Mouse (Mus musculus) left cerebral cortex, postnatal 36 days (tissue): ENCODE measurements around the gene Lama4. TPM values are rescaled to one million over a fixed set of nuclear protein-coding genes. Genes with fewer than 3 reads are reported as not detected.

ENCODE experiments used
- DNase-seq, 2 experiments: peaks; one replicate each; pipeline ENCODE4 v3.0.0; 2021 to 2022; ENCODE audit warnings: low spot score in 2 of 2, mixed read lengths in 1 of 2
- intact Hi-C: fragments of 180-260 bp; cut with DNase I; formaldehyde crosslinking; loops from one replicate; pipeline ENCODE4 v1.15.1; 2025
- total RNA-seq, 2 experiments: library from RNA; stranded (reverse); gene quantifications; 2 replicates each; pipeline ENCODE4 v1.2.3; 2021

Lama4 gene
- total RNA-seq, 2 experiments from 2014 or later = 10.1 to 13.0 TPM

DNA sequence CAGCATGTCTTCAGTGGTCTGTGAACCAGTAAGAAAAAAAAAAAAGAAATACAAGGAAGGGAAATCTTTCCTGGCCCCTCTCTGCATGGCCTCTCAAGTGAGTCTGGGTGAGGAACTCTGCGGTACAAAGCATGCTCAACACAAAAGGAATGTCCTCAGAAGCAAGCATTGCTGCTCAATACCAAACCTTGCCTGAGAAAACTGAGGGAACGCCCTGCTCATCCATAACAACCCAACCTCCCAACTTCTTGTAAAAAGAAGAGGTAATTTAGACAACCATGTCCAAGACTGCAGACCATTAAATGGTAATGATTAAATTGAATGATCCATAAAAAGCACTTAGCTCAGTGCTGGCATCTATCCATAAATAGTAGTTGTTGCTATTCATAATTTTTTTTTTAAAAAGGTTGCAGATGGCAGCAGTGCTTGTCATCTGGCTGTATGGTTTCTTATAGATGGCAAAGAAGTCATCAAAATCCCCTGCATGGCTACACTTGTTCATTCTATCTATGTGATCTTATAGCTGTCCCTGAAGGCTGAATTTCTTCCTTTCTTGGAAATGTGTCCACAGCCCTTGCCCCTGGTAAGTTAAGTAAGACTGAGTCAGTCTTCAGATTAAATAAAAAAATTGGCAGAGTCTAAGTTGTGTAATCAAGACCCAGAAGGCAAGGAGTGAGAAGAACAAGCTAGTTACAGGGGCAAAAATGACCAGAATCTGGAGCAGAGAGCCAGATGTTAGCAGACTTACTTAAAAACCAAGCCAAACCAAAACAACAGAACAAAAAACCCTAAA is 28.5 kb downstream of the Lama4 start:
- intact Hi-C loops = no loop called here
- DNase-seq = no peak

DNA sequence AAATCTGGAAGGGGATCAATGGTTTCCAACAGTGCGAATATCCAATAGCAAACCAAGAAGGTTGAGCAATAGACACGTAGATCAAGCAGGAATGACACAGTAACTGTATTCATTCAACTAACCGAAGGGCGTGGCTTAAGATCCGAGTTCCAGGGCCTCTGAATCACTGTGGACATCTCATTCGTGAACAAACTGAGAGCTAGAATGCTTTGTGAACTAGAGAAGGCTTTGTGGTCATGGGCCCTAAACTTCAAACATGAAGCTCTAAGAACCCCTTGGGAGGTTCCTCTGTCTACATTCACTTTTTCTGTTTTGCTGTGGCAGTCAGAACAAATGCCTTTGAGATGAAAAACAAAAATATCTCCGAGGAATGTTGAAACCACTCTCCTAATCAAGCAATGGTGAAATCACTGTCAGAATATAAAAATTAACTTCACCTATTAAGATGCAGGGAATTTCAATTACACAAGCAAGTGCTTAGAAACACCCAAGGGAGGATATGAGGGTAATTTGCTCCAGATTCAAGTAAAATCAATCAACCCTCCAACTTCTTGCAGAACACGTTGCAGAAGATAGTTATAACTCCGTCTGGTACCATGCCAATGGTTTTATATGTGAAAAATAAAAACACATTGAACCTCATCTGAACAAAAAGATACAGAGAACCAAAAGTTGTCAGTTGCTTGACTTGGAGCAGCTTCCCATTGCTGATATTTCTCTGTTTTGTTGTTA is 29.6 kb downstream of the Lama4 start:
- intact Hi-C loops = no loop called here

DNA sequence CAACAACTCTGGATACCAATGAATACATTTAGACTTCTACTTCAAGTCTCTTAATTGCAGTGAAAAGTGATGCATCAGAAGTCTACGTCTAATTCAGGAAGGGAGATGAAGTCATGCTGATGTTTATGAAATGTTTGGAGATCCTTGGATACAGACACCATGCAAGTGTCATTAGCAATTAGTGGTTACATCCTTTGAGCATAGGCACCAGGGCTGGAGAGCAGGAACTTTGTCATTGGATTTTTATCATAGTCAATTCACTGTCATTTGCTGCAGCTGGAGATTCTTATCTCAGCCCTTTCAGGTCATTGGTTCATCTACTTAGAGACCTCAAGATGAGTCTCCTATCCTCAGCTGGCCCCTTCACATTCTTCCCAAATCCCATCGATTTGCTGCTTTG is 30.6 kb downstream of the Lama4 start:
- intact Hi-C loops = no loop called here
- no peak for DNase-seq

More for the DNA sequence above, 29.6 kb downstream of the Lama4 start:
- DNase-seq = no peak

DNA sequence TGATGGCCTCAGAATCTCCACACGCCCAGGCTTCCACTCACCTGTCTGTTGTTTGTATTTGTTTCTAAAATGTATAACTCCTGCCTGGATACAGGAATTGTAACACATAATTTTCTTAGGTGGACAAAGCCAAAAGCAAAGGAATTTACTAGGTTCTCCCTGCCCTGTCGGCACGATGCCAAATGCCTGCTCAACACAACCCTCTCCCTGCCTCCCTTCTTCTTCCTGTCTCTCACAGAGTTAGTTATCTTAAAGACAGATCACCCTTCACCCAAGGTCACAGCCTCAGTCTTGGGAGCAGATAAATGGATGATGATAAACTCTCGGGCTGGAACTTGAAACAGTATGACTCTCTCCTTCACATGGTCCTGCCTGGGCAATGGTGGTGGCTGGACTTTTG is 35.6 kb downstream of the Lama4 start:
- intact Hi-C loops = no loop called here

DNA sequence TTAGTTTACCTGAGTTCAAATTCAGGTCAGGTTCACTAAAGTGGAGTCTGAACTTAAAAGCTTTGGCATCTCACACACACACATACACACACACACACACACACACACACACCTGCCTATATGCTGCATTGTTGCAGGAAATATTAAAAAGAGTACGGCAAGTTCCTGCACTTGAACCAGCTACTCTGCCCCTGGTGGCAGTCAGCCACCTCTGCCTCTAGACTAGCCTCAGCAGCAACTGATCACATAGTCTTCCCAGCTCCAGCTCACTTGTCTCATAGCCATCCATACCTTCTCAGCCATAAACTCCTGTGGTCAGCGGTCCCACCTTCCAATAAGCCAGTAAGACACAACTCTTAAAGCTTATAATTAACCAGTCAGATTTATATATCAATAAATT is 37.2 kb downstream of the Lama4 start:
- intact Hi-C loops = no loop called here
- no peak for DNase-seq

More for the DNA sequence above, 35.6 kb downstream of the Lama4 start:
- DNase-seq = no peak

DNA sequence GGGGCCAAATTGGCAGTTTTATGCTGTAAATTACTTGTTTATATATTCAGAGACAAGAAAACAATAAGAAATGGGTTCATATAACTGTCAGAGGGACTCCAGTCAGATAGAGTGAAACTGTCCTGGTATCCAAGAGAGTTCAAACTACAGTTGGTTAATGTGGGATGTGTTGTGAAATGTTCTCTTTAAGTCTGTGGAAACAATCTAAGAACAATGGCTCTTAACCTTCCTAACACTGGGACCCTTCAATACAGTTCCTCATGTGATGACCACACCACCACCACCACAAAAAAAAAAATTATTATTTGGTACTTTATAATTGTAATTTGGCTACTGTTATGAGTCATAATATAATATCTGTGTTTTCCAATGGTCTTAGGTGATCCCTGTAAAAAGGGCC is 38.2 kb downstream of the Lama4 start:
- intact Hi-C loops = no loop called here
- DNase-seq = no peak

DNA sequence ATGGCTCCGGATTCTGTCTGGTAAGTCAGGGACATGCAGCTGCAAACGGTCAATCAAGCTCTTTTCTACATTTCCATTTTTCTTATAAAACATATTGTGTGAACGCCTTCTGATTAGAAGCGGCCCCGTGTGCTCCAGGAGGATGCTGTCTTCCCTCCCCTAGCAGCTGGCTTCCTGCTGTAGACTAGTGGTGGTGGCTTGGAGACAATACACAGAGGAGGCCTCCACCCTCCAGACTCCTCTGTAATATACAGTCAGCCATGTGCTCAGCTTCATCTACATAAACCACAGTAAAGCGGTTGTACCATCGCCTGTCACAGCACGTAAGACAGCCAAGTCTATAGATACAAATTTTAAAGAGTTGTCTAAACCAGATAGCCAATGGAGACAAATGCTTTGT is 40.2 kb downstream of the Lama4 start:
- intact Hi-C loops = no loop called here
- DNase-seq = no peak

DNA sequence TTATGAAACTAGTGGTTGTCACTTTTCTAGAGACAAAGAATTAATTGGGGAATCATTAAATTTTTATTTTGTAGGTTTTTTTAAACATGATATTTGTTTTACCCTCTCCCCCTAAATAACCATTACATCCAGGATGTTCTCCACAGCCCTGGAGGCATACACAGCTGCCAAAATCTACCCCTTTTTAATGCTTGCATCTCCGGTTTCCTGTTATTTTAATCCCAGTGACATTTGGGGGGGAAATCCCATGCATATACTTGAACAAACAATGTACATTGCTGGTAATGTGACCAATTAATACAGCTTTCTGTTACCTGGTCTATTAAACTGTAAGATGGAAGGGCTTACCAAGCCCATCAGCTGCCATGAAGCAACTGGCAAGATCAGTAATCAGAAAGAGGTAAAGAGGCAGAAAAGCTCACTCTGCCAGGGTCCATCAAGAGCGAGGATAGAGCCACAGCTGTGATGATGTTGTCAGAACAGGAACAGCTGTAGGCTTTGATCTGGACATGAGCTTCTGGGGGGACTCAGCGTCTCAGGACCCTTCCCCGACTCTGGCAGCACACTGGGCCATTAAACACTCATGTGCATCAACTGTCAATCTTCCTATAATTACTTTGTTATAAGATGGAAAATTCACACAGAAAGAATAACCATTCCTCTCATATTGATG is 41.3 kb downstream of the Lama4 start:
- intact Hi-C loops = no loop called here
- no peak for DNase-seq

DNA sequence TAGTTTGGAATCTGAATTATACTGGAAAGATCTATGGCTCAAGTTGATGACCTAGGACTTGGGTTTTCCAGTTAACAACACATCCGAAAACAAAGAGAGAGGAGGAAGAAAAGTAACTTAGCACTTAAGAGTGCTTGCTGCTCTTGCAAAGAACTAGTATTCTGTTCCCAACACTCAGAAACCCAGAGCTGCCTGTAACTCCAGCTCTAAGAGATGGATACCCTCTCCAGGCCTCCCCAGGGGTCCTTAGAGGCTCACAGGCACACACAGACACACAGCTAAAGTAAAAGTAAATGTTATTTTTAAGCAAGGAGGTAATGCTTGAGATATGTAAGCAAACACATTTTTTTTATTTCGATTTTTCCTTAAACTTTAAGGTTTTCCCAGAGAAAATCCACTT is 49.5 kb downstream of the Lama4 start:
- no peak for DNase-seq
- intact Hi-C loops = no loop called here

DNA sequence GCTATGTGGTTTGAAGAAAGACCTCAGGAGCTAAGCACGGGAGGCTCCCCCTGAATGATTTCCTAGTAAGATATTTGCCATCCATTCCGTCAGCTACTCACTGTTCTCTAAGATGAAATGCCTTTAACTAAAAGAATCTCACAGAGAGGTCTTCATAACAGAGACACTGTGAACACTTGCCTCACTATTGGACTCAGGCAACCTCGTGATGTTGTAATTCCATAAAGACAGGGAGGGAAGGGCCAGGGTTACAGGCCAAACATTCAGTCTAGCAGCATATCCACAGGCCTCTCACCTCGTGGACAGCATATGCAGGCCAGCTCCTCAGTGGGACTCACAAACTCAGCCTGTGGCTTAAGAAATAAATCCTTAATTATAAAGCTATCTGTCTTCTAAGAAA is 52.7 kb downstream of the Lama4 start:
- no peak for DNase-seq
- intact Hi-C loops = no loop called here

DNA sequence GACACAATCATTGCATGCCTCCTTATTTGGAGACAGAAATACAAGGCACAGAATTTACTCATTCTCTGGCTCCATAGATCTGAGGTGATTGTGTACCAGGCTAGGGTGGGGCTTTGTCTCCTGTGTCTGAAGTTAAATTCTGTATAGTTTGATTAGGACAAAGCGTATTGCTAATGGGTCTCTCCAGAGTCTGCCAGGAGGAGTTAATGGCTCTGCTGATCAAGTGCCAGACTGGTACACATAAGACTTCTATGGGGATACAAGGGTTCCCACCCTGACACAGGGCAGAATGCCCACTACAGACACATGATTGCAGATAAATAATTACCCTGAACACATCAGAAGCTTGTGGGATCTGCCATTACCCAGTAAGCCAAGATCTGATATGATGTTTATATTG is 53.3 kb downstream of the Lama4 start:
- no peak for DNase-seq
- intact Hi-C loops = no loop called here

DNA sequence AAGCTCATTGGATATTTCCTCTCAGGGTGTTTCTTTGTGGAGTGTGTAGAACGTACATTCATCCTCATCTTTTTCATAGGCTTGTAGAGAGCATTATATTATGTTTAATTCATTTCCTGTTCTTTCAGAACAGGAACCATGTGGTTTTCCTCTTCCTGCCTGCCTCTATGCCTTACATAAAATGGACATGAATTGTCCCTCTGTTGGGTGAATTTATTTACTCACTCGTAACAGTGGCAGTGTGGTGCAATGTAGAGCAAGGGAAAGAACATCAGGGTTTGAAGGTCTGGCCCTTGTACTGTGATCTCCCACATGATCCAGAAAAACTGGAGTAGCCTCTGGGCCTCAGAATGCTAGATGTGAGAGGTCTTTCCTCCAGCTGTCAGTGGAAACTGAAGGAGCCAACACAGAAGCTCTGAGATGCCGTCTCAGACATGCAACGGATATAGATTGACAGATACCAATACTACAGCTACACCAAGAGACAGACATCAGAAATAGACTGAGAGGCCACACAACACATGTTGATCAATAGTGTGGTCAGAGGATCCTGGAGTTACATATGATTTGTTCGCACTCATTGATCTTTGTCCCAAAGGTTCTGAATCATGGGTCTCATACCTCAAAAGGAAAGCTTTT is 58.4 kb downstream of the Lama4 start:
- DNase-seq = no peak
- intact Hi-C loops = no loop called here

DNA sequence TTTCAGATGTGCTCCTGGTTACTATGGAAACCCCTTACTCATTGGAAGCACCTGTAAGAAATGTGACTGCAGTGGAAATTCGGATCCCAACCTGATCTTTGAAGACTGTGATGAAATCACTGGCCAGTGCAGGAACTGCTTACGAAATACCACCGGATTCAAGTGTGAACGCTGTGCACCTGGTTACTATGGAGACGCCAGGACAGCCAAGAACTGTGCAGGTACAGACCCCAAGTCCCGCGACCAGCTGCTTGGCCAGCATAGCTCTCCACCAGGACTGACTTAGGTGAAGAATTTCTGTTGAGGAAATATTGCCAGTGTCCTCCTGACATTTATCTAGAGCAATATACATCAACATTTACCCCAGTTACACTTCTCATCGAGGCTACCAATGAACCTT is 61.2 kb downstream of the Lama4 start:
- intact Hi-C loops = loop anchor here (5.0 kb wide), 1 partner anchor 144 kb away; no protein-coding TSS in a partner anchor
- no peak for DNase-seq

DNA sequence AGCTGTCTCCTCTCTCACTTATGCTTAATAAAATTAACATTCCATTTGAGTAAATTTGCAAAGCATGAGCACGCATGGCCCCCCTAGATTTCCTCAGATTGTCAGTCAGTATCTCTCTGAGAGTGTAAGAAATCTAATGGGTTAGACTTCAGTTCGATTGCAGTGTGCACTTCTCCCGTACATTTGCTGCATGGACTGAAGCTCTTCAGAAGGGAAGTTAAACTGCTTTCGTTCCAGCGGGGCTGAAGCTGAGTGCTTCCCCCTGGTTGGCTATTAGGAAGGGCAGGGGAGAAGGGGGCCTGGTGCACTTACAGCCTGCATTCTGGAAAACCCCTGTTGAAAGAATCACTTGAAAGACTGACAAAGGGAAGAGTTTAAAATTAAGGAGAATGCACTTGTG is 61.7 kb downstream of the Lama4 start:
- intact Hi-C loops = loop anchor here (5.0 kb wide), 1 partner anchor 145 kb away; no protein-coding TSS in a partner anchor
- no peak for DNase-seq

DNA sequence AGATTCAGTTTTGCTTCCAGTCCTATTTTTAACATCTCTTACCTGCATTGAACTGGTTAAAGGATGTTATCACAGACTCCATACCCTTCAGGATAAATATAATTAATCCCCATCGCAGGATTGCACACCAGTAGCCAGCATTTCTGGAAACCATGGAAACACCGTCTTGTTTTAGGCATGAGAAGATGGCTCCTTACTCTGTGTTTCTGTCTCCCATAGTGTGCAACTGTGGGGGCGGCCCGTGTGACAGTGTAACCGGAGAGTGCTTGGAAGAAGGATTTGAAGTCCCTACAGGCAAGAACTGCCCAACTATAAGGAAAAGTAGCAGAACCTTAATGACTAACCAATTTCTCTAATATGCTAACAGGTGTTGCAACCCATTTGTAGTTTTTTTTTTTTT is 63.1 kb downstream of the Lama4 start:
- intact Hi-C loops = loop anchor here (5.0 kb wide), 1 partner anchor 146 kb away; no protein-coding TSS in a partner anchor
- peak in 1 of 2 experiments; percentile 21 for DNase-seq

DNA sequence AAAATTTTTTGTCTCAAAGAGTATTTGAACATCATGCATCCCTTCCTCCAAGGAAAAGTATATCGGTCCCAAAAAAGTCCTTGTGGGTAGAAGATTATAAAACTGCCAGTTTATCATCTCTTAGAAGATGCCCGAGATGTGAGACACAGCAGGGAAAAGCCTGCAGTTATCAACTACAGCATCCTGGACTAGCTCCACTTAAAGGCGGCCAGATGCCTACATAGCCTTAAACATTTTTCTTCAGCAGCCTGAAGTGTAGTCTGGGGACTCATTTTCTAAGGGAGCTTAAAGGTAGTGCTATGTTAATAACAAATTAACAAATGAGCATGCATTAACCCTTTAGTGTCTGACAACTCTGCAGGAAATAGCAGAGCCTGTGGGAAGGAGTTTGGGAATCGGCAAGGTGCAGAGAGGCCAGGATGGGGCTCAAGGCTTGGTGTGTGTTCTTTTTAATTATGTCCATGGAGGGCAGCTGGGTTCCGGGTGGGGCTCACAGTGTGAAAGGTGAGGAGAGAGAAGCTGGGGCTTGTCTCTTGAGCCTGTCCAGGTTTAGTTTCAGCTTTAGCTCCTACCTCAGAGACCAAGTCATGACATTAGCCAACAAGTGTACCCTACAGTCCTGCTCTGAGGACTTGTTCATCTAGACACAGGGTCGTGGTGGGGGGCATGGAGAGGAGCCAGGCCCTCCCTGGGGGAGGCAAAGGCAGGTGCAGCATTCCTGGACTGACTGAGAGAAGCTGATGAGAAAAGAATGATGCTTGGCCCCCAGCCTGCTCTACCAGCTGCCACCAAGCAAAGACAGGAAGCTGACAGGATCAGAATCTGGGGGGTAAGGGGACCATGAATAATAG is 64.2 kb downstream of the Lama4 start:
- no peak for DNase-seq
- intact Hi-C loops = loop anchor here (5.0 kb wide), 1 partner anchor 147 kb away; no protein-coding TSS in a partner anchor

DNA sequence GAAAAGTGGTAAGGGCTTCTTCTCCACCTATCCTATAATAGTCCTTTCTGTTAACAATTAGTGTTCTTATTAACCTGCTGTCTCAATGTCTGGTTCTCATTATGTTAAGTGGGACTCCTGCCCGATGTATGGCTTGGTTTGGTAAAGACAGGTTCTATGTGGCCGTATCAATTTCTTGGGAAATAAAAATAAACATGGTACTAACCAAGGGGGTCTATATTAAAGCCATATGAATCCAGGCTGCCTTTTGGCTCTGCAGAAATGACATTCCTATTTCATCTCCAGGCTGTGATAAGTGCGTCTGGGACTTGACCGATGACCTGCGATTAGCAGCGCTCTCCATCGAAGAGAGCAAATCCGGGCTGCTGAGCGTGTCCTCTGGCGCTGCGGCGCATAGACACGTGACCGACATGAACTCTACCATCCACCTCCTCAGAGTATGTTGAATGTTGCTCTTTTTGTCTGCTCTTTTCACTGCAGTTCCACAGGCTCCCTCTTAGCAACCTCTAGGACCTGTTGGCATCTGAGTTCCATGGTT is 64.9 kb downstream of the Lama4 start:
- DNase-seq = no peak
- intact Hi-C loops = no loop called here

DNA sequence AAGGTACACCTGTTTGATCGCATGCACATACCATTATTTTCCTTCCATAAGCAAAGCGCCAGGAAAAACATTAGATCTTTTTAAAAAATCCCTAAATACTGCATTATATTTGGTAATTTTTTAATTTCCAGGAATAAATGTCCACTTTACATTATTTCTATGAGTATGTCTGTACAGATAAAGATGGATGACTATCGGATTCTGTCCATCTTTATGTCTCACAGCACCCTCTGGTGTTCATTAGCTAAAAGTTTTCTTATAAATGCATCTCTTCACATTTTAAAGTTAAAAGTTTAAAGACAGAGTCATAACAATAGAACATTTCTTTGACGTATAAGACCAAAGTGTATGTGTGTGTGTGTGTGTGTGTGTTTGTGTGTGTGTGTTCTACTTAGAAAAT is 74.2 kb downstream of the Lama4 start:
- no peak for DNase-seq
- intact Hi-C loops = no loop called here

DNA sequence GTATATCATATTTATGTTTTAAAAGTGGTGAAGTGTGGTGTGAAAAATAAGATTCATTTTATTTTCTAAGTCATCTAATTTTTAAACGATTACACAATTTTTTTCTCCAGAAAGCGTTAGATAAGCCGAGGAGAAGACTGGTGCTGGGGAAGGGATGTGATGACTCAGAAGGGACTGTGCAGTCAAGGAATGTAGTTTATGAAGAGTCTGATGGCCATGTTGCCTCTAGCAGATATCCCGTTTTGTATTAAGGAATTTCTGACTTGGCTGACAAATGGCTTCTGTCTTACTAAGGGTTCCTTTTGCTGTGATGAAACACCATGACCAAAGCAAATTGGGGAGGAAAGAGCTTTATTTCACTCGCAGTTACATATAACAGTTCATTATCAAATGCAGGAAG is 74.7 kb downstream of the Lama4 start:
- intact Hi-C loops = loop anchor here (2.0 kb wide), 1 partner anchor 163 kb away; no protein-coding TSS in a partner anchor
- no peak for DNase-seq
